Mouse (Mus musculus) heart, postnatal 14 days (tissue): ENCODE measurements at regions not wholly inside any gene's neighbourhood (a gene's known extent, or its start where the extent isn't known, plus 50 kb on each side); places are given as distances from the start of the nearest gene placed in this dataset.

Experiments used
- DNase-seq, 2 experiments: peaks; one replicate each; pipeline ENCODE4 v3.0.0; 2021 to 2022
- intact Hi-C: fragments of 180-260 bp; cut with DNase I; formaldehyde crosslinking; loops from one replicate; pipeline ENCODE4 v1.15.1; 2025

- no peak for DNase-seq
- intact Hi-C loops = no loop called here
These were observed 188.9 kb upstream of the 1810046K07Rik start for GRCm38 (mm10) chr9:51517643-51518042.

- peak; percentile 10 to 23 for DNase-seq
These were observed 189.7 kb upstream of the 1810046K07Rik start for GRCm38 (mm10) chr9:51518376-51518775.

GRCm38 (mm10) chr9:51523471-51523870, 194.8 kb upstream of the 1810046K07Rik start:
- intact Hi-C loops = no loop called here
- no peak for DNase-seq

More at GRCm38 (mm10) chr9:51518376-51518775, 189.7 kb upstream of the 1810046K07Rik start:
- intact Hi-C loops = no loop called here

- no peak for DNase-seq
- intact Hi-C loops = no loop called here
These were observed 197.2 kb upstream of the 1810046K07Rik start for GRCm38 (mm10) chr9:51525906-51526305.

- no peak for DNase-seq
- intact Hi-C loops = no loop called here
These were observed 210.2 kb upstream of the 1810046K07Rik start for GRCm38 (mm10) chr9:51538894-51539293.

GRCm38 (mm10) chr9:51541940-51542339, 213.2 kb upstream of the 1810046K07Rik start:
- intact Hi-C loops = no loop called here
- no peak for DNase-seq

- intact Hi-C loops = no loop called here
- no peak for DNase-seq
These were observed 193.1 kb upstream of the Arhgap20 start for GRCm38 (mm10) chr9:51572040-51572439.

- DNase-seq = no peak
- intact Hi-C loops = no loop called here
These were observed 183.5 kb upstream of the Arhgap20 start for GRCm38 (mm10) chr9:51581601-51582000.

GRCm38 (mm10) chr9:51593707-51594106, 171.4 kb upstream of the Arhgap20 start:
- DNase-seq = no peak
- intact Hi-C loops = no loop called here

GRCm38 (mm10) chr9:51598706-51599105, 166.4 kb upstream of the Arhgap20 start:
- DNase-seq = no peak
- intact Hi-C loops = no loop called here

- intact Hi-C loops = no loop called here
- no peak for DNase-seq
These were observed 157.0 kb upstream of the Arhgap20 start for GRCm38 (mm10) chr9:51608158-51608557.

GRCm38 (mm10) chr9:51608697-51609456, 156.3 kb upstream of the Arhgap20 start:
- DNase-seq = no peak
- intact Hi-C loops = no loop called here

GRCm38 (mm10) chr9:51626156-51626555, 139.0 kb upstream of the Arhgap20 start:
- DNase-seq = no peak
- intact Hi-C loops = no loop called here

GRCm38 (mm10) chr9:51636097-51636496, 129.0 kb upstream of the Arhgap20 start:
- intact Hi-C loops = loop anchor here (10.0 kb wide), 1 partner anchor 241 kb away; no protein-coding TSS in a partner anchor

GRCm38 (mm10) chr9:51636559-51637127, 128.5 kb upstream of the Arhgap20 start:
- intact Hi-C loops = loop anchor here (10.0 kb wide), 1 partner anchor 242 kb away; no protein-coding TSS in a partner anchor
- no peak for DNase-seq

More at GRCm38 (mm10) chr9:51636097-51636496, 129.0 kb upstream of the Arhgap20 start:
- no peak for DNase-seq

- intact Hi-C loops = loop anchor here (10.0 kb wide), 1 partner anchor 243 kb away; no protein-coding TSS in a partner anchor
- peak in 1 of 2 experiments; percentile 43 for DNase-seq
These were observed 127.8 kb upstream of the Arhgap20 start for GRCm38 (mm10) chr9:51637131-51637920.

GRCm38 (mm10) chr9:51641706-51642105, 123.4 kb upstream of the Arhgap20 start:
- peak in 1 of 2 experiments; percentile 16 for DNase-seq
- intact Hi-C loops = loop anchor here (10.0 kb wide), 1 partner anchor 307 kb away; no protein-coding TSS in a partner anchor

- intact Hi-C loops = loop anchor here (10.0 kb wide), 1 partner anchor 311 kb away; no protein-coding TSS in a partner anchor
- DNase-seq = no peak
These were observed 119.7 kb upstream of the Arhgap20 start for GRCm38 (mm10) chr9:51645426-51645825.

GRCm38 (mm10) chr9:51653376-51654292, 111.5 kb upstream of the Arhgap20 start:
- no peak for DNase-seq
- intact Hi-C loops = no loop called here

GRCm38 (mm10) chr9:51654645-51655044, 110.5 kb upstream of the Arhgap20 start:
- no peak for DNase-seq
- intact Hi-C loops = no loop called here
